Mouse (Mus musculus): ENCODE results near the gene Slc1a7. TPM values are rescaled to one million over a fixed set of nuclear protein-coding genes. Genes with fewer than 3 reads are reported as not detected.

The Slc1a7 gene
- polyA plus RNA-seq, 1 experiment = not detected

- 30% methylated on average over 22 of the region's 22 CpGs for WGBS
- H3K4me3 ChIP-seq (ENCODE audit: insufficient read depth, low read depth, low read length) = peak overlapping the region; percentile 51
These were observed 62.9 kb downstream of the Slc1a7 start for GRCm38 (mm10) chr4:108030888-108031501.

GRCm38 (mm10) chr4:108031502-108032351 lies 63.6 kb downstream of the Slc1a7 start:
- no peak overlapping the region for H3K27ac ChIP-seq (ENCODE audit: insufficient read depth, low read depth, low read length)
- H3K4me1 ChIP-seq (ENCODE audit: control insufficient read depth, insufficient read depth, low read length) = peaks cover 14% of the 10 kb centered on the region
- H3K4me3 ChIP-seq (ENCODE audit: insufficient read depth, low read depth, low read length) = peak overlapping the region; percentile 51
- 2% methylated on average over 86 of the region's 86 CpGs for WGBS
- TF ChIP-seq CTCF (IDR thresholded peaks at IDR 0.05; ENCODE audit: insufficient read depth, low read depth, low read length) (no peak), POLR2A (IDR thresholded peaks at IDR 0.05; ENCODE audit: insufficient read depth, low read depth, low read length) (no peak)

More at GRCm38 (mm10) chr4:108030888-108031501, 62.9 kb downstream of the Slc1a7 start:
- peaks cover 14% of the 10 kb centered on the region for H3K4me1 ChIP-seq (ENCODE audit: control insufficient read depth, insufficient read depth, low read length)
- TF ChIP-seq POLR2A (IDR thresholded peaks at IDR 0.05; ENCODE audit: insufficient read depth, low read depth, low read length) (no peak), CTCF (IDR thresholded peaks at IDR 0.05; ENCODE audit: insufficient read depth, low read depth, low read length) (no peak)
- H3K27ac ChIP-seq (ENCODE audit: insufficient read depth, low read depth, low read length) = no peak overlapping the region

GRCm38 (mm10) chr4:108032352-108032849 lies 64.3 kb downstream of the Slc1a7 start:
- H3K4me1 ChIP-seq (ENCODE audit: control insufficient read depth, insufficient read depth, low read length) = peaks cover 14% of the 10 kb centered on the region
- no peak for TF ChIP-seq CTCF (IDR thresholded peaks at IDR 0.05; ENCODE audit: insufficient read depth, low read depth, low read length)
- TF ChIP-seq POLR2A (IDR thresholded peaks at IDR 0.05; ENCODE audit: insufficient read depth, low read depth, low read length) = no peak
- 63% methylated on average over 11 of the region's 11 CpGs for WGBS
- H3K27ac ChIP-seq (ENCODE audit: insufficient read depth, low read depth, low read length) = no peak overlapping the region
- H3K4me3 ChIP-seq (ENCODE audit: insufficient read depth, low read depth, low read length) = peak overlapping the region; percentile 51; the same call in 1 of the 2 replicates

GRCm38 (mm10) chr4:108033041-108033764 lies 65.1 kb downstream of the Slc1a7 start:
- H3K4me1 ChIP-seq (ENCODE audit: control insufficient read depth, insufficient read depth, low read length) = peaks cover 14% of the 10 kb centered on the region
- no peak overlapping the region for H3K4me3 ChIP-seq (ENCODE audit: insufficient read depth, low read depth, low read length)
- TF ChIP-seq CTCF (IDR thresholded peaks at IDR 0.05; ENCODE audit: insufficient read depth, low read depth, low read length) (no peak), POLR2A (IDR thresholded peaks at IDR 0.05; ENCODE audit: insufficient read depth, low read depth, low read length) (no peak)
- H3K27ac ChIP-seq (ENCODE audit: insufficient read depth, low read depth, low read length) = no peak overlapping the region
- 91% methylated on average over 8 of the region's 8 CpGs for WGBS

- H3K4me3 ChIP-seq (ENCODE audit: insufficient read depth, low read depth, low read length) = no peak overlapping the region
These were observed 68.9 kb downstream of the Slc1a7 start for GRCm38 (mm10) chr4:108037027-108037426.

GRCm38 (mm10) chr4:108045136-108046107 lies 77.3 kb downstream of the Slc1a7 start:
- 66% methylated on average over 19 of the region's 19 CpGs for WGBS
- Histone ChIP-seq H3K4me3 (ENCODE audit: insufficient read depth, low read depth, low read length) (no peak overlapping the region), H3K27ac (ENCODE audit: insufficient read depth, low read depth, low read length) (no peak overlapping the region), H3K4me1 (ENCODE audit: control insufficient read depth, insufficient read depth, low read length) (peaks cover 6% of the 10 kb centered on the region)
- TF ChIP-seq POLR2A (IDR thresholded peaks at IDR 0.05; ENCODE audit: insufficient read depth, low read depth, low read length) (no peak), CTCF (IDR thresholded peaks at IDR 0.05; ENCODE audit: insufficient read depth, low read depth, low read length) (no peak)

More at GRCm38 (mm10) chr4:108037027-108037426, 68.9 kb downstream of the Slc1a7 start:
- H3K27ac ChIP-seq (ENCODE audit: insufficient read depth, low read depth, low read length) = no peak overlapping the region
- H3K4me1 ChIP-seq (ENCODE audit: control insufficient read depth, insufficient read depth, low read length) = peaks cover 3% of the 10 kb centered on the region
- 70% methylated on average over 8 of the region's 8 CpGs for WGBS
- no peak for TF ChIP-seq POLR2A (IDR thresholded peaks at IDR 0.05; ENCODE audit: insufficient read depth, low read depth, low read length)
- TF ChIP-seq CTCF (IDR thresholded peaks at IDR 0.05; ENCODE audit: insufficient read depth, low read depth, low read length) = no peak

- WGBS = 70% methylated on average over 8 of the region's 8 CpGs
- Histone ChIP-seq H3K4me3 (ENCODE audit: insufficient read depth, low read depth, low read length) (no peak overlapping the region), H3K27ac (ENCODE audit: insufficient read depth, low read depth, low read length) (no peak overlapping the region), H3K4me1 (ENCODE audit: control insufficient read depth, insufficient read depth, low read length) (peaks cover 6% of the 10 kb centered on the region)
- TF ChIP-seq POLR2A (IDR thresholded peaks at IDR 0.05; ENCODE audit: insufficient read depth, low read depth, low read length) = no peak
- TF ChIP-seq CTCF (IDR thresholded peaks at IDR 0.05; ENCODE audit: insufficient read depth, low read depth, low read length) = no peak
These were observed 78.0 kb downstream of the Slc1a7 start for GRCm38 (mm10) chr4:108046136-108046535.

Data from olfactory bulb, adult 2 months (tissue).